Mouse (Mus musculus): ENCODE measurements around the gene 6430571L13Rik. TPM values are rescaled to one million over a fixed set of nuclear protein-coding genes. Genes with fewer than 3 reads are reported as not detected.

The 6430571L13Rik gene
- polyA plus RNA-seq, 2 experiments: 0.07 TPM; not detected in 1

GRCm38 (mm10) chr9:107296041-107296440, 44.4 kb upstream of the 6430571L13Rik start:
- H3K9me3 ChIP-seq (ENCODE audit: control insufficient read depth, low read length): no peaks in the 10 kb centered on the region
- TF ChIP-seq EP300 (IDR thresholded peaks at IDR 0.05; ENCODE audit: low read depth) (no peak), CTCF (IDR thresholded peaks at IDR 0.05; ENCODE audit: low read depth) (no peak)
- peaks cover 4% of the 10 kb centered on the region for H3K36me3 ChIP-seq (replicated peaks; ENCODE audit: control insufficient read depth, insufficient read depth, low read depth)
- ATAC-seq (ENCODE audit: insufficient read depth) (peak; percentile 16), DNase-seq (ENCODE audit: low read depth in 3 of 3, low spot score in 3 of 3) (no peak)
- peak overlapping the region; percentile 68 for H3K27ac ChIP-seq
- peaks cover 3% of the 10 kb centered on the region; the same call in 1 of the 2 replicates for H3K27me3 ChIP-seq (ENCODE audit: control insufficient read depth, insufficient read depth, low read length)
- WGBS (ENCODE audit: insufficient replicate concordance): under 1% methylated on average over 14 of the region's 14 CpGs
- peak overlapping the region; percentile 57 for H3K9ac ChIP-seq (replicated peaks)
- H3K4me3 ChIP-seq (ENCODE audit: insufficient read depth in 1 of 2, low read depth in 2 of 2, low read length in 2 of 2): peak overlapping the region; percentile 75 to 91
- H3K4me1 ChIP-seq (replicated peaks; ENCODE audit: control insufficient read depth in 2 of 2, insufficient read depth in 2 of 2, low read length in 1 of 2): peaks cover 30 to 38% of the 10 kb centered on the region in 2 experiments
- peak overlapping the region; percentile 84 for H3K4me2 ChIP-seq (ENCODE audit: low read depth)

GRCm38 (mm10) chr9:107296501-107296965, 43.9 kb upstream of the 6430571L13Rik start:
- WGBS (ENCODE audit: insufficient replicate concordance): under 1% methylated on average over 31 of the region's 31 CpGs
- H3K9ac ChIP-seq (replicated peaks): peak overlapping the region; percentile 91
- H3K9me3 ChIP-seq (ENCODE audit: control insufficient read depth, low read length): no peaks in the 10 kb centered on the region
- peak; percentile 91 for ATAC-seq (ENCODE audit: insufficient read depth)
- peaks cover 3% of the 10 kb centered on the region; the same call in 1 of the 2 replicates for H3K27me3 ChIP-seq (ENCODE audit: control insufficient read depth, insufficient read depth, low read length)
- TF ChIP-seq EP300 (IDR thresholded peaks at IDR 0.05; ENCODE audit: low read depth) (peak; percentile 38), CTCF (IDR thresholded peaks at IDR 0.05; ENCODE audit: low read depth) (no peak)
- peak; percentile 94 to 99 (median 96) for DNase-seq (ENCODE audit: low read depth in 3 of 3, low spot score in 3 of 3)
- peak overlapping the region; percentile 84 for H3K4me2 ChIP-seq (ENCODE audit: low read depth)
- H3K4me1 ChIP-seq (replicated peaks; ENCODE audit: control insufficient read depth in 2 of 2, insufficient read depth in 2 of 2, low read length in 1 of 2): peaks cover 31 to 41% of the 10 kb centered on the region in 2 experiments
- H3K27ac ChIP-seq: peak overlapping the region; percentile 68
- H3K4me3 ChIP-seq (ENCODE audit: insufficient read depth in 1 of 2, low read depth in 2 of 2, low read length in 2 of 2): peak overlapping the region; percentile 75 to 91
- H3K36me3 ChIP-seq (replicated peaks; ENCODE audit: control insufficient read depth, insufficient read depth, low read depth): peaks cover 8% of the 10 kb centered on the region

GRCm38 (mm10) chr9:107297059-107297458, 43.3 kb upstream of the 6430571L13Rik start:
- WGBS (ENCODE audit: insufficient replicate concordance): 13% methylated on average over 16 of the region's 16 CpGs
- peaks cover 3% of the 10 kb centered on the region; the same call in 1 of the 2 replicates for H3K27me3 ChIP-seq (ENCODE audit: control insufficient read depth, insufficient read depth, low read length)

GRCm38 (mm10) chr9:107297658-107298057, 42.7 kb upstream of the 6430571L13Rik start:
- H3K36me3 ChIP-seq (replicated peaks; ENCODE audit: control insufficient read depth, insufficient read depth, low read depth): peaks cover 15% of the 10 kb centered on the region
- H3K27ac ChIP-seq: peak overlapping the region; percentile 68
- peak overlapping the region; percentile 84 for H3K4me2 ChIP-seq (ENCODE audit: low read depth)
- 76% methylated on average over 4 of the region's 4 CpGs for WGBS (ENCODE audit: insufficient replicate concordance)
- peaks cover 3% of the 10 kb centered on the region; the same call in 1 of the 2 replicates for H3K27me3 ChIP-seq (ENCODE audit: control insufficient read depth, insufficient read depth, low read length)
- no peak for TF ChIP-seq CTCF (IDR thresholded peaks at IDR 0.05; ENCODE audit: low read depth)
- no peak for TF ChIP-seq EP300 (IDR thresholded peaks at IDR 0.05; ENCODE audit: low read depth)
- H3K9me3 ChIP-seq (ENCODE audit: control insufficient read depth, low read length): no peaks in the 10 kb centered on the region
- peaks cover 36 to 52% of the 10 kb centered on the region in 2 experiments for H3K4me1 ChIP-seq (replicated peaks; ENCODE audit: control insufficient read depth in 2 of 2, insufficient read depth in 2 of 2, low read length in 1 of 2)
- peak overlapping the region; percentile 91 for H3K9ac ChIP-seq (replicated peaks)
- peak overlapping the region; percentile 75 to 91 for H3K4me3 ChIP-seq (ENCODE audit: insufficient read depth in 1 of 2, low read depth in 2 of 2, low read length in 2 of 2)
- no peak for ATAC-seq (ENCODE audit: insufficient read depth)
- no peak for DNase-seq (ENCODE audit: low read depth in 3 of 3, low spot score in 3 of 3)

More at GRCm38 (mm10) chr9:107297059-107297458, 43.3 kb upstream of the 6430571L13Rik start:
- Histone ChIP-seq H3K36me3 (replicated peaks; ENCODE audit: control insufficient read depth, insufficient read depth, low read depth) (peaks cover 12% of the 10 kb centered on the region), H3K27ac (peak overlapping the region; percentile 68), H3K4me2 (ENCODE audit: low read depth) (peak overlapping the region; percentile 84), H3K9ac (replicated peaks) (peak overlapping the region; percentile 91), H3K4me3 (ENCODE audit: insufficient read depth in 1 of 2, low read depth in 2 of 2, low read length in 2 of 2) (peak overlapping the region; percentile 75 to 91), H3K9me3 (ENCODE audit: control insufficient read depth, low read length) (no peaks in the 10 kb centered on the region), H3K4me1 (replicated peaks; ENCODE audit: control insufficient read depth in 2 of 2, insufficient read depth in 2 of 2, low read length in 1 of 2) (peaks cover 36 to 46% of the 10 kb centered on the region in 2 experiments)
- no peak for TF ChIP-seq EP300 (IDR thresholded peaks at IDR 0.05; ENCODE audit: low read depth)
- TF ChIP-seq CTCF (IDR thresholded peaks at IDR 0.05; ENCODE audit: low read depth): no peak
- ATAC-seq (ENCODE audit: insufficient read depth) (peak; percentile 0; the same call in 1 of the 2 replicates), DNase-seq (ENCODE audit: low read depth in 3 of 3, low spot score in 3 of 3) (no peak)

- DNase-seq (ENCODE audit: low read depth in 3 of 3, low spot score in 3 of 3): peak; percentile 52 to 81 (median 61)
Measured at GRCm38 (mm10) chr9:107298059-107298780, 42.2 kb upstream of the 6430571L13Rik start.

More at GRCm38 (mm10) chr9:107298059-107298780, 42.2 kb upstream of the 6430571L13Rik start:
- 57% methylated on average over 8 of the region's 8 CpGs for WGBS (ENCODE audit: insufficient replicate concordance)
- Histone ChIP-seq H3K9me3 (ENCODE audit: control insufficient read depth, low read length) (no peaks in the 10 kb centered on the region), H3K4me3 (ENCODE audit: insufficient read depth in 1 of 2, low read depth in 2 of 2, low read length in 2 of 2) (peak overlapping the region; percentile 75 to 91), H3K9ac (replicated peaks) (peak overlapping the region; percentile 91), H3K4me2 (ENCODE audit: low read depth) (peak overlapping the region; percentile 84), H3K27me3 (ENCODE audit: control insufficient read depth, insufficient read depth, low read length) (peaks cover 1% of the 10 kb centered on the region; the same call in 1 of the 2 replicates), H3K4me1 (replicated peaks; ENCODE audit: control insufficient read depth in 2 of 2, insufficient read depth in 2 of 2, low read length in 1 of 2) (peaks cover 36 to 56% of the 10 kb centered on the region in 2 experiments), H3K36me3 (replicated peaks; ENCODE audit: control insufficient read depth, insufficient read depth, low read depth) (peaks cover 15% of the 10 kb centered on the region), H3K27ac (peak overlapping the region; percentile 68)
- no peak for TF ChIP-seq CTCF (IDR thresholded peaks at IDR 0.05; ENCODE audit: low read depth)
- TF ChIP-seq EP300 (IDR thresholded peaks at IDR 0.05; ENCODE audit: low read depth): no peak
- ATAC-seq (ENCODE audit: insufficient read depth): peak; percentile 52

Data from liver, embryonic 14.5 days (tissue).